Mouse (Mus musculus) left cerebral cortex, adult 9 months (tissue): ENCODE results near the gene Arhgdia.
"Not testable (repeated sequence)": the region's sequence is repeated elsewhere in the genome, so short reads cannot be mapped to it uniquely, and the experiment has no call there.

ENCODE experiments used
- DNase-seq, 2 experiments: peaks; one replicate each; pipeline ENCODE4 v3.0.0; 2022; ENCODE audit warnings: low spot score in 2 of 2

Gene Arhgdia

DNA sequence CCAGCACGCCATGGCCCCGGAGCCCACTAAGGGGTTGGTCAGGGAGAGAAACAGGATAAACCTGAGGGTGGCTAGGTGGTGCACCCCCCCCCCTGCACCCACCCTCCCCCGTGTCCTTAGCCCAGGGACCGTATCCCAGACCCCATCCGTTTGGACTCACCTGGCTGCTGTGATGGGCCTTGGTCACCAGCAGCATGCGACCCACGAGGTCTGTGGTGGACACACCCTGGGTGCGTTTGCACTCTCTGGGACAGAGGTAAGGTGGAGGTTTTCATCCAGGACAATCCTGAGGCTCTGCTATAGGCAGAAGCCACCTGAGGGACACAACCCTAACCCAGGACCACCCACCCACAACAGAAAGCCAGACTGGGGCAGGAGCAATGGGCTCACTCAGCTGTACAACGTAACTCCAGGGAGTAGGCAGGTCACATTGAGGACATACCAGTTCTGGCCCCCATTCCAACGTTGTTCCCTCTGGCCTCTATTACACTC lies 32.1 kb upstream of the Arhgdia start:
- DNase-seq: no peak

- DNase-seq: no peak
Observed at GRCm38 (mm10) chr11:120612763-120613162, 31.3 kb upstream of the Arhgdia start.

DNA sequence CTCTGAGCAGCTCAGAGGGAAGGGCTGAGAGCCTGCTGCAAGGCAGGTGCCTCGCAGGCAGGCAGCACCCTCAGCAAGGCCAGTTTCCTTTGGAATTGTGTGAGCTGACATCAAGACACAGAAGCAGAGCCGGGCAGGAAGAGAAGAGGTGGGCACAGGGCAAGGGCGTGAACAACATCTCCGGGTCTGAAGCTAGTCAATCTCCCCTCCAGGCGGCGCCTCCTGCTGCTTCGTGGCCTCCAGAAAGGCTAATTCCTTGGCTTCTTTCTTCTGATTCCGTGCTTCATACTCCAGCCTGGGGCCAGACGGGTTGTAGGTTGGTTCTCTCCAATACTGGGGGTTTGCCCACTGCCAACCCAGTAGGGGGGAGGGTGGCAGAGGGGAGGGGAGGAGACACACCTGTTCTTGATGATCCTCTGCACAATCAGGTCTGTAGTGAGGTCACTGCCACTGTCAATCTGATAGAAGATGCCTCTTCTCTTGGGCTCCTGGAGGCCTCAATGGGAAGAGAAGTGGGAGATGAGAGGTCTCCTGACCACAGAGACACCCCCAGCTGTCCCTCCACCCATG lies 29.1 kb upstream of the Arhgdia start:
- DNase-seq: no peak

GRCm38 (mm10) chr11:120609250-120609649 lies 27.8 kb upstream of the Arhgdia start:
- no peak for DNase-seq

DNA sequence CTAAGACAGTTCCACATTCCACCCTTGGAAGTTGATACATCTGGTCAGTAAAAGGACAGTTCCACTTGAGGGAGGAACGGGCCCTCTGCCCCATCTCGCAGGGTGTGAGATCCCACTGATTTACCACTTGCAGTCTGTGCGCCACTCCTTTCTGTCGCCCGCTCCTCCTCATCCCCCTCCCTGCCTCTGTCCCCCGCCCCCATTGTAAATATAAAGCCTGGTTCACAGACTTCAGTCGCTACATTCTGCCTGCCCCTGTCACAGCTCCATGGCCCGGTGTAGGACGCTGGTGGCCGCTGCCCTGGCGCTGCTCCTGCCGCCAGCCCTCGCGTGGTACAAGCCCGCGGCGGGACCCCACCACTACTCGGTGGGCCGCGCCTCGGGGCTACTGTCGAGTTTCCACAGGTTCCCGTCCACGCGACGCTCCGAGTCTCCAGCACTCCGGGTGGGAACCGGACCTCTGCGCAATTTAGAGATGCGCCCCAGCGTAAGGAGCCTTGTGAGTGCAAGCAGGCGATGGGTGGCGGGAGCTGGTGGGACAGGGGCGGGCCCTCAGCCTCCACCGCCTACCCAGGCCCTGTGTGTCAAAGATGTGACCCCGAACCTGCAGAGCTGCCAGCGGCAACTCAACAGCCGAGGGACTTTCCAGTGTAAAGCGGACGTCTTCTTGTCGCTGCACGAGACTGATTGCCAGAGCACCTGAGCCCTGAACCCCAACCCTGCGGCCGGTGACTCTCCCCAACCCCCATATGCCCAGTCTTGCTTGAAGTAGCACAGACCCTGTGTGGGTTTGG lies 27.0 kb upstream of the Arhgdia start, which contains the start of gene Npb:
Gene Npb (plus strand): TSS at position 237 of the 794 bp plus-strand sequence.
- DNase-seq: no peak

DNA sequence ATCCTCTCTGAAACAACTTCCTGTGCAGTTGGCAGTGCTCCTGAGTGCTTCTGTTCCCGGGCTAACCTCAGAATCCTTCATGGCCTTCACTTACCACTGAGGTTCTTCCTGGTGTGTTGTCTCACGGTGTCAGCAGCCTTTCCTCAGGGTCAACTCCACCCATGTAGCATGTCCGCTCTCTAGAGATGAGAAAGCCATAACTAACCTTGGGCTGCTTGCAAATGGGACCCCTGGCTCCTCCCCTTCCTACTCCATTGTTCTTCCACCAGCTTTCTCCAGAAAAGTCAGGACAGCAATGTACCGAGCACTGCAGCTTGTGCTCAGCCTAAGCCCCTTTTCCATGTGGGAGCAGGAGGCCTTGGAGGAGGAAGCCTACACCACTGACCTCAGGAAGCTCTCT lies 25.3 kb upstream of the Arhgdia start:
- no peak for DNase-seq

GRCm38 (mm10) chr11:120605667-120606066 lies 24.2 kb upstream of the Arhgdia start:
- DNase-seq: no peak

GRCm38 (mm10) chr11:120603545-120603944 lies 22.1 kb upstream of the Arhgdia start:
- no peak for DNase-seq

- no peak for DNase-seq
Observed at GRCm38 (mm10) chr11:120600716-120601115, 19.3 kb upstream of the Arhgdia start.

GRCm38 (mm10) chr11:120598990-120599549 lies 17.6 kb upstream of the Arhgdia start:
- no peak for DNase-seq

DNA sequence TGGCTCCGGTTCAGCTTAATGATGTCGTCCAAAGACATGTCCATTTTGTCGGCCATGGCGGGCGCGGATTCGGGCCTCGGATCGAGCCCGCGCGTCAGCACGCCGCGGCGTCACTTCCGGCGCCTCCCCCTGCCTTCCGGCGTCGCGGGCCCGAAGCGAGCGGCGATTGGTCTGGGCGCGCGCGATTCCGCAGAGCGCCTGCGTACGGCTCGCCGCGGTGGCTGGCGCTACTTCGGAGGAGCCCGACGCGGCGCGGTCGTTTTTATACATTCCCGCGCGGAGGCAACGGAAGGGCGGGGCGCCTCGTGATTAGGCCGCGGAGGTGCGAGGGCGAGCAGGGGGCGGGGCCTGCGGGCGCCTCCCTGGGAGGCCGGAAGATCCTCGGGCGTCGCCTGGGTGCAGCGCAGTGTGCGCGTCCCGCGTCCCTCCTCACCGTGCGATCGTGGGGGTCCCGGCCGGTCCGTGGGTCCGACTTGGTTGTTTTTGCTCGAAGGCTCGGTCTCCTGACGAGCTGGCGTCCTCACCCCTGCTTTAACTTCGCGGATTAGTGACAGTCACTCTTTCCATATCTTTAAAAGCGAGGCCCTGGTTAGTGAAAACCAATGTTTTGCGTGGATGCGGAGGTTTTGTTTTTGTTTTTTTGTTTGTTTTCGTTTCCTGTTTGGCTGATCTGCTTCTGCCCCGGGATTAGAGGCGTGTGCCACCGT lies 17.0 kb upstream of the Arhgdia start, which contains the start of the genes Alyref and Anapc11:
Gene Alyref (minus strand): TSS at position 83 of the 707 bp plus-strand sequence.
Gene Anapc11 (plus strand): TSS at position 139 of the 707 bp plus-strand sequence.
- peak; percentile 79 to 91 for DNase-seq

DNA sequence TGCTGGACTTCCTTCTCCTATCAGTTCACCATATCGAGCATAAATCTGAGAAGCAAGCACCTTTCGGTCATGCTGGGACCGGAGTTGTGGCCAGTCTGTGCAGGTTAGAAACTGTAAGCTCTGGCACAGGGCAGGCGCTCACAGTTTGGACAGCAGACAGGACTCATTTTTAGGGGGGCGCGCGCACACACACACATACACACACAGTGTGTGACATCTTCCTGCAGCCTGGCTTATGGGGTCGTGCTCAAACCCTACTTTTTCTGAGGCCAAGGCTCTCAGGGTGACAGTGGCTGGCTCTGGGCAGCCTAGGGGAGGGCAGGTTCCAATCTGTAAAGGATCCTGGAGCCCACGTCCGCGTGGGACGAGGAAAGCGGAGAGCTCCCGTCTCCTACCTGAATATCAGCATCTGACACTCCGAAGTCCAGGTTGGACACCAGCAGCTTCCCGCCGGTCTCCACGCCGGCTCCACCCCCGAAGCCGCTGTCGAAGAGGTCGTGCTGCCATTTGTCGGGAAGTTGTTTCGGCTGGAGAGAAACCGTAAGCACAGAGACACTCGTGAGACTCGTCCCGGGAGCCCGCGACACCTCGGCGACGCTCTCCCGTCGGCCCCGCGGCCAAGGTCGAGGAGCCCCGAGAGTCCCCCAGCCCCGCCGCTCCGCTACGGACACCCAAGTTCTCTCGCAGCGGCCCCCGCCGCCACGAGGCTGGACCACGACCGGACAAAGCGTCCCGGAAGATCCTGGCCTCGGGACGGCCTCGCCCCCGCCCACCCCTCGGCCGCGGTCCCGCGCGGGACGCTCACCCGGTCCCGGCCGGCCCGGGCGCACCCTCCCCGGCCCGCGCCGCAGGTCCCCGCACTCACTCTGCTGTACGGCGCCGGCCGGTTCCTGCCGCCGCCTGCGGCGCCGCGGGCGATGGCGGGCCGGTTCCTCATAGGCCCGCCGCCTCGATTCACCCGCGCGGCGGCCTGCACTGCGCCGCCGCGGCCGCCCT lies 16.1 kb upstream of the Arhgdia start:
- DNase-seq: no peak

- DNase-seq: no peak
Observed at GRCm38 (mm10) chr11:120588531-120588930, 7.1 kb upstream of the Arhgdia start.

DNA sequence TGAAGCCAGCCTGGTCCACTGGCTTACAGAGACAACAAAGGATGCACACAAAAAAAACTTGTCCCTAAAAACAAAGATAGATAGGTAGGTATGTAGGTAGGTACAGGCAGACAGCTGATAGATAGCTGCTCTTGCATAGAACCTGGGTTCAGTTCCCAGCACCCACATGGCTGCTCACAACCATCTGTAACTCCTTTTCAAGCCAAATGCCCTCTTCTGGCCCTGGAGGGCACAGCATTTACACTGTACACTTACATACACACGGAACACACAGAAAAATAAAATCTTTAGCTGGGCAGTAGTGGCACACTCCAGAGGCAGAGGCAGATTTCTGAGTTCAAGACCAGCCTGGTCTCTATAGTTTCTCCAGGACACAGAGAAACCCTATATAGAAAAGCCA lies 2.5 kb upstream of the Arhgdia start:
- no peak for DNase-seq

DNA sequence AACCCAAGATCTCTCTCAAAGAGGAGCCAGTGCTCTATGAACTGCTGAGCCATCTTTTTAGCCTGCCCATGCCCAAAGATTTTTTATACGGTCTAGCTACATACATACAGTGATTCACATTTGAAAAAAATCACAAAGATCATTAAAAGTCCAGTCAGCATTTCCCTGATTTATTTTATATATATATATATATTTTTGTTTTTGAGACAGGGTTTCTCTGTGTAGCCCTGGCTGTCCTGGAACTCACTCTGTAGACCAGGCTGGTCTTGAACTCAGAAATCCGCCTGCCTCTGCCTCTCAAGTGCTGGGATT lies 1.5 kb upstream of the Arhgdia start:
- DNase-seq: not testable (repeated sequence)

DNA sequence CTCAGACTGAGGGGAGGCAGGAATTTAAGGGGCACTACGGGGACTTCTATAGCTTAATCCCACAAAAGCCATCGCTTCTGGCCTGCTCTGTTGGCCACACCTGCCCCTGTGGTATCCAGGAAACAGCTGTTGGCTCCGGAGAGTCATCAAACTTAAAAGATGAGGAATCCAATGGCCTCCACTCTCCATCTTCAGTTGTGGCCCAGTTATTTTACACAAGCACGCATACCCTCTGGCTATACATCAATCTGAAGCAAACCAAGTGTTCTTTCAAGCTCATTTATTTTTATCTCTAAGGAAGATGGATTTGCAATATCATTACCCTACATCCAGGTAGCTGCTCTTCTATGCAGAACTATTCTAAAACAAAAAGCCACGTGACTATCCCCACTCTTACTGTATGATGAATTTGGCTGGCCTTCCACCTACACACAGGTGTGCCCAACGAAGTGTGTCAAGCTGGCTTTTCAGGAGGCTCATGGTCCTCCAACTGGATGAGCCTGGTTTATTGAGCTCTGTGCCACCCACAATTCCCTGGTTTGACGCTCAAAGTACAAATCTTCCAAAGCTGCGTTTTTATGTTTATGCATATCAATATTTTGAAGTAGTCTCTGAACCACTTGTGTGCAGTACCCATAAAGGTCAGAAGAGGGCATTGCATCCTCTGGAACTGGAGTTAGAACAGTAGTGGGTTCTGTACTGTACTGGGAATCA lies 1.0 kb upstream of the Arhgdia start:
- peak in 1 of 2 experiments; percentile 31 for DNase-seq

- DNase-seq: peak in 1 of 2 experiments; percentile 39
Observed at GRCm38 (mm10) chr11:120580871-120581331, 523 bp downstream of the Arhgdia start.

GRCm38 (mm10) chr11:120580190-120580589 lies 1.2 kb downstream of the Arhgdia start:
- DNase-seq: no peak

DNA sequence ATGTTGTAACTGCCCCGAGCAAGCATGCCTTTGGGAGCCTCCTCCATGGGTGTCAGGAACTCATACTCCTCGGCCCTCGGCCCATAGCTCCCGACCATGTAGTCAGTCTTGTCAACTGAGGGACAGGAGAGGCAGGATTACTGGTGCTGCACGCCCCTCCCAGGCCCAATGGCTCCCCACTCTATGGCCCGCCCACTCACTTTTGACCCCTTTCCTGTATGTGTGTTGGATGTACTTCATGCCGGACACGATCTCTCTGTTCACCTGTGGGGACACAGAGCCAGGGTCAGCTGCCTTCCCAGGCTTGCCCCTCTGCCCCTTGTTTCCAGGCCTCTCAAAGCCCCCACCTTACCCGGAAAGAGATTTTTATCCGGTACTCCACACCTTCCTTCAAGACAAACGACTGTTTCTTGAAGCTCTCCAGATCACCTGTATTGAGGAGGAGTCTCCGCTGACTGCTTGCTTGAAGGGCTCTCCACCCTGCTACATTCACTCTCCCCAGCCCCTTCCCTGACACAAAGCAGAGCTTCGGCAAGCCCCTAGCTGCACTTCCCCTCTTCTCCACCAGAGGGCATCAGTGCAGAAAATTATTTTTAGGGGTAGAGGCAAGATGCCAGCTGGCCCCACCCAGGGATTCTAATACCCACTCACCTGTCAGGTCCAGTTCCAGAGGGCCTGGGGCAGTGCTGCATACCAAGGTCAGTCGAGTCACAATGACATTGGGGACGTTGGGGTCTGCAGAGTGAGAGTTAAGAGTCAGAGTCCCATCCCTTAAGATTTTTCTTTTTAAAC lies 1.9 kb downstream of the Arhgdia start:
- peak in 1 of 2 experiments; percentile 76 for DNase-seq
